Comparison of ENCODE assay signal across 14 mouse cellular contexts in genomic region chr8:121919731-121920130, GRCm38 (mm10). TPM values are rescaled to one million over a fixed set of nuclear protein-coding genes. Genes with fewer than 3 reads are reported as not detected.
DNase-seq lines count a peak whose midpoint lies in the region; ATAC-seq lines count a peak whose summit lies in the region.
"Had no signal": no experiment of that assay in that cellular context is flagged by ENCODE, and none has a peak within 500 bp of the region (broad histone marks: within the 10 kb centered on the region; RNA-seq: fewer than 3 reads in every experiment).

No protein-coding gene starts in this region.

- no peak overlapping the region for H3K9ac ChIP-seq in midbrain, embryonic 14.5 days (replicated peaks; ENCODE audit: low read length)
- no peak overlapping the region for H3K9ac ChIP-seq in midbrain, embryonic 16.5 days (ENCODE audit: low read depth, low read length)
- H3K9ac ChIP-seq: forebrain, embryonic 13.5 days; hindbrain, embryonic 15.5 days; liver, embryonic 15.5 days had no signal

- H3K4me2 ChIP-seq in midbrain, embryonic 14.5 days (ENCODE audit: low read length) = no peak overlapping the region
- no peak overlapping the region for H3K4me2 ChIP-seq in midbrain, embryonic 16.5 days (ENCODE audit: low read length)
- H3K4me2 ChIP-seq: forebrain, embryonic 13.5 days; hindbrain, embryonic 15.5 days; liver, embryonic 15.5 days had no signal

- DNase-seq in gastrocnemius, postnatal 25 days = peak; percentile 37
- DNase-seq in gastrocnemius, postnatal 4 days (ENCODE audit: low spot score in 2 of 2) = no peak
- peak; percentile 24 for DNase-seq in midbrain, embryonic 14.5 days
- DNase-seq in fat pad, adult 2 months (ENCODE audit: extremely low read depth, low read depth, low spot score) = peak; percentile 87
- peak; percentile 76 for DNase-seq in skeletal muscle tissue, adult 2 months (ENCODE audit: low read depth, low spot score)
- DNase-seq in frontal cortex, postnatal 10 days (ENCODE audit: low spot score in 2 of 2) = no peak
- no peak for DNase-seq in ovary, postnatal 14 days (ENCODE audit: low spot score)
- DNase-seq: embryo, embryonic 11 days; kidney, postnatal 4 days had no signal

- no peaks in the 10 kb centered on the region for H3K27me3 ChIP-seq in midbrain, embryonic 14.5 days (ENCODE audit: control insufficient read depth, insufficient read depth, low read length)
- H3K27me3 ChIP-seq in midbrain, embryonic 16.5 days (ENCODE audit: control insufficient read depth, insufficient read depth, low read depth, low read length) = no peaks in the 10 kb centered on the region
- H3K27me3 ChIP-seq: forebrain, embryonic 13.5 days; hindbrain, embryonic 15.5 days; liver, embryonic 15.5 days had no signal

- H3K36me3 ChIP-seq in midbrain, embryonic 14.5 days (ENCODE audit: control insufficient read depth, insufficient read depth, low read length) = no peaks in the 10 kb centered on the region
- no peaks in the 10 kb centered on the region for H3K36me3 ChIP-seq in midbrain, embryonic 16.5 days (ENCODE audit: control insufficient read depth, insufficient read depth, low read length)
- H3K36me3 ChIP-seq: heart, embryonic 10.5 days; hindbrain, embryonic 15.5 days; liver, embryonic 15.5 days had no signal

- H3K9me3 ChIP-seq in midbrain, embryonic 14.5 days (ENCODE audit: control insufficient read depth, low read length) = no peaks in the 10 kb centered on the region
- no peaks in the 10 kb centered on the region for H3K9me3 ChIP-seq in midbrain, embryonic 16.5 days (replicated peaks; ENCODE audit: control insufficient read depth, low read length, poor library complexity, severe bottlenecking)
- H3K9me3 ChIP-seq: forebrain, embryonic 13.5 days; heart, embryonic 10.5 days; hindbrain, embryonic 15.5 days; liver, embryonic 15.5 days had no signal

- no peaks in the 10 kb centered on the region for H3K4me1 ChIP-seq in midbrain, embryonic 14.5 days (ENCODE audit: control insufficient read depth, insufficient read depth, low read length)
- H3K4me1 ChIP-seq in midbrain, embryonic 16.5 days (ENCODE audit: control insufficient read depth, insufficient read depth, low read length) = no peaks in the 10 kb centered on the region
- H3K4me1 ChIP-seq: forebrain, embryonic 13.5 days; hindbrain, embryonic 15.5 days; liver, embryonic 15.5 days had no signal

- no peak for ATAC-seq in midbrain, embryonic 14.5 days (ENCODE audit: low FRiP score, low TSS enrichment)
- no peak for ATAC-seq in midbrain, embryonic 16.5 days
- ATAC-seq: forebrain, embryonic 13.5 days had no signal

- H3K4me3 ChIP-seq in midbrain, embryonic 14.5 days (replicated peaks; ENCODE audit: low read depth, low read length) = no peak overlapping the region
- no peak overlapping the region for H3K4me3 ChIP-seq in midbrain, embryonic 16.5 days (ENCODE audit: low read depth, low read length)
- H3K4me3 ChIP-seq: forebrain, embryonic 13.5 days; heart, embryonic 10.5 days; hindbrain, embryonic 15.5 days; liver, embryonic 15.5 days had no signal

- no peak overlapping the region for H3K27ac ChIP-seq in midbrain, embryonic 14.5 days (replicated peaks; ENCODE audit: low read depth, low read length)
- H3K27ac ChIP-seq in midbrain, embryonic 16.5 days (ENCODE audit: low read length) = no peak overlapping the region
- H3K27ac ChIP-seq: forebrain, embryonic 13.5 days; heart, embryonic 10.5 days; hindbrain, embryonic 15.5 days; liver, embryonic 15.5 days had no signal

- WGBS in midbrain, embryonic 14.5 days = 51% methylated on average over 3 of the region's 3 CpGs
- 69% methylated on average over 3 of the region's 3 CpGs for WGBS in midbrain, embryonic 16.5 days

RNA-seq across cellular contexts. Expression of gene Slc7a5, which starts 12.2 kb away (rescaled TPM):
- total RNA-seq in gastrocnemius, postnatal 25 days (2021) = 1 to 10 TPM; 1.8 to 2.0 TPM
- 10 to 100 TPM; 21.9 to 22.4 TPM for total RNA-seq in gastrocnemius, postnatal 4 days (2021)
- 42.0 and 54.0 TPM in 2 replicates for polyA plus RNA-seq in midbrain, embryonic 14.5 days (2014; fragmentation: Nextera tagmentation; extraction: Ambion mirVana)
- polyA plus RNA-seq in midbrain, embryonic 16.5 days (2015; fragmentation: Nextera tagmentation; extraction: Ambion mirVana) = 48.9 and 50.8 TPM in 2 replicates

RNA-seq across cellular contexts. Expression of gene Car5a, which starts 25.0 kb away (rescaled TPM):
- total RNA-seq in gastrocnemius, postnatal 25 days (2021) = not detected
- under 1 TPM in 1 of 2 experiments, not detected in 1; 0.44 TPM for total RNA-seq in gastrocnemius, postnatal 4 days (2021)
- polyA plus RNA-seq in midbrain, embryonic 14.5 days (2014; fragmentation: Nextera tagmentation; extraction: Ambion mirVana) = not detected in 2 replicates
- polyA plus RNA-seq in midbrain, embryonic 16.5 days (2015; fragmentation: Nextera tagmentation; extraction: Ambion mirVana) = 0.55 and 0.60 TPM in 2 replicates
- polyA plus RNA-seq: forebrain, embryonic 13.5 days; heart, embryonic 10.5 days had no signal

RNA-seq across cellular contexts. Expression of gene Banp, which starts 29.8 kb away (rescaled TPM):
- total RNA-seq in gastrocnemius, postnatal 25 days (2021) = 10 to 100 TPM; 11.3 to 13.9 TPM
- total RNA-seq in gastrocnemius, postnatal 4 days (2021) = 10 to 100 TPM; 15.6 to 17.4 TPM
- polyA plus RNA-seq in midbrain, embryonic 14.5 days (2014; fragmentation: Nextera tagmentation; extraction: Ambion mirVana) = 47.7 and 48.7 TPM in 2 replicates
- 54.7 and 55.7 TPM in 2 replicates for polyA plus RNA-seq in midbrain, embryonic 16.5 days (2015; fragmentation: Nextera tagmentation; extraction: Ambion mirVana)

Comparison
In these comparisons a context has a peak if more than half of its experiments do, and no peak if none do; other contexts are left out.
1. DNase-seq: peak in gastrocnemius, postnatal 25 days (single experiment), midbrain, embryonic 14.5 days (single experiment), fat pad, adult 2 months (single experiment) and skeletal muscle tissue, adult 2 months (single experiment); none in gastrocnemius, postnatal 4 days (0 of 2), frontal cortex, postnatal 10 days (0 of 2) and ovary, postnatal 14 days (single experiment).
2. RNA of gene Slc7a5, which starts 12.2 kb away (total RNA-seq): 21.9 to 22.4 TPM in gastrocnemius, postnatal 4 days; 1.8 to 2.0 TPM in gastrocnemius, postnatal 25 days; every median in the first group is over 4 times any median in the second.